Mouse (Mus musculus): ENCODE data around the gene Prdm16. TPM values are rescaled to one million over a fixed set of nuclear protein-coding genes. Genes with fewer than 3 reads are reported as not detected.
A peak's percentile ranks its signal among the peaks of the same experiment; 100 is the strongest.

Prdm16 gene
- polyA plus RNA-seq, 1 experiment from 2014 or later = 23.2 TPM

- Histone ChIP-seq H3K9me3 (replicated peaks; ENCODE audit: control insufficient read depth, low read length) (no peaks in the 10 kb centered on the region), H3K9ac (ENCODE audit: low read length) (no peak overlapping the region), H3K4me3 (replicated peaks; ENCODE audit: low read length) (no peak overlapping the region), H3K4me1 (ENCODE audit: control insufficient read depth, insufficient read depth, low read length) (peaks cover 59% of the 10 kb centered on the region), H3K36me3 (ENCODE audit: control insufficient read depth, insufficient read depth, low read length) (no peaks in the 10 kb centered on the region), H3K27me3 (ENCODE audit: control insufficient read depth, insufficient read depth, low read length) (no peaks in the 10 kb centered on the region), H3K27ac (ENCODE audit: low read length) (peak overlapping the region; percentile 92), H3K4me2 (ENCODE audit: low read depth, low read length) (no peak overlapping the region)
- peak; percentile 23; the same call in 1 of the 2 replicates for ATAC-seq (ENCODE audit: insufficient read depth, low FRiP score)
- 60% methylated on average over 5 of the region's 5 CpGs for WGBS
These were observed 140.2 kb downstream of the Prdm16 start for GRCm38 (mm10) chr4:154496522-154496921.

- Histone ChIP-seq H3K4me3 (replicated peaks; ENCODE audit: low read length) (no peak overlapping the region), H3K36me3 (ENCODE audit: control insufficient read depth, insufficient read depth, low read length) (no peaks in the 10 kb centered on the region), H3K27me3 (ENCODE audit: control insufficient read depth, insufficient read depth, low read length) (no peaks in the 10 kb centered on the region), H3K27ac (ENCODE audit: low read length) (no peak overlapping the region), H3K9ac (ENCODE audit: low read length) (no peak overlapping the region), H3K9me3 (replicated peaks; ENCODE audit: control insufficient read depth, low read length) (no peaks in the 10 kb centered on the region), H3K4me2 (ENCODE audit: low read depth, low read length) (no peak overlapping the region), H3K4me1 (ENCODE audit: control insufficient read depth, insufficient read depth, low read length) (peaks cover 36% of the 10 kb centered on the region)
- no peak for ATAC-seq (ENCODE audit: insufficient read depth, low FRiP score)
- WGBS = 50% methylated on average over 4 of the region's 4 CpGs
These were observed 142.7 kb downstream of the Prdm16 start for GRCm38 (mm10) chr4:154493996-154494395.

GRCm38 (mm10) chr4:154492714-154493121, 144.0 kb downstream of the Prdm16 start:
- Histone ChIP-seq H3K4me1 (ENCODE audit: control insufficient read depth, insufficient read depth, low read length) (peaks cover 32% of the 10 kb centered on the region), H3K4me3 (replicated peaks; ENCODE audit: low read length) (no peak overlapping the region), H3K27me3 (ENCODE audit: control insufficient read depth, insufficient read depth, low read length) (no peaks in the 10 kb centered on the region), H3K9me3 (replicated peaks; ENCODE audit: control insufficient read depth, low read length) (no peaks in the 10 kb centered on the region), H3K36me3 (ENCODE audit: control insufficient read depth, insufficient read depth, low read length) (no peaks in the 10 kb centered on the region), H3K27ac (ENCODE audit: low read length) (no peak overlapping the region), H3K9ac (ENCODE audit: low read length) (no peak overlapping the region), H3K4me2 (ENCODE audit: low read depth, low read length) (no peak overlapping the region)
- no peak for ATAC-seq (ENCODE audit: insufficient read depth, low FRiP score)
- 59% methylated on average over 11 of the region's 11 CpGs for WGBS

- H3K9ac ChIP-seq (ENCODE audit: low read length) = no peak overlapping the region
- H3K4me1 ChIP-seq (ENCODE audit: control insufficient read depth, insufficient read depth, low read length) = peaks cover 27% of the 10 kb centered on the region
- H3K36me3 ChIP-seq (ENCODE audit: control insufficient read depth, insufficient read depth, low read length) = no peaks in the 10 kb centered on the region
- H3K9me3 ChIP-seq (replicated peaks; ENCODE audit: control insufficient read depth, low read length) = no peaks in the 10 kb centered on the region
- WGBS = 68% methylated on average over 7 of the region's 7 CpGs
- no peak overlapping the region for H3K4me2 ChIP-seq (ENCODE audit: low read depth, low read length)
- no peak for ATAC-seq (ENCODE audit: insufficient read depth, low FRiP score)
- H3K27ac ChIP-seq (ENCODE audit: low read length) = no peak overlapping the region
- H3K27me3 ChIP-seq (ENCODE audit: control insufficient read depth, insufficient read depth, low read length) = no peaks in the 10 kb centered on the region
- H3K4me3 ChIP-seq (replicated peaks; ENCODE audit: low read length) = no peak overlapping the region
These were observed 144.4 kb downstream of the Prdm16 start for GRCm38 (mm10) chr4:154492268-154492667.

- Histone ChIP-seq H3K27ac (ENCODE audit: low read length) (no peak overlapping the region), H3K27me3 (ENCODE audit: control insufficient read depth, insufficient read depth, low read length) (no peaks in the 10 kb centered on the region), H3K9me3 (replicated peaks; ENCODE audit: control insufficient read depth, low read length) (no peaks in the 10 kb centered on the region), H3K4me1 (ENCODE audit: control insufficient read depth, insufficient read depth, low read length) (peaks cover 9% of the 10 kb centered on the region; the same call in 1 of the 2 replicates), H3K4me2 (ENCODE audit: low read depth, low read length) (no peak overlapping the region), H3K36me3 (ENCODE audit: control insufficient read depth, insufficient read depth, low read length) (no peaks in the 10 kb centered on the region), H3K4me3 (replicated peaks; ENCODE audit: low read length) (no peak overlapping the region), H3K9ac (ENCODE audit: low read length) (peak overlapping the region; percentile 27; the same call in 1 of the 2 replicates)
- WGBS = 36% methylated on average over 5 of the region's 5 CpGs
- no peak for ATAC-seq (ENCODE audit: insufficient read depth, low FRiP score)
These were observed 148.6 kb downstream of the Prdm16 start for GRCm38 (mm10) chr4:154488031-154488430.

- peaks cover 38% of the 10 kb centered on the region for H3K4me1 ChIP-seq (ENCODE audit: control insufficient read depth, insufficient read depth, low read length)
- H3K9me3 ChIP-seq (replicated peaks; ENCODE audit: control insufficient read depth, low read length) = no peaks in the 10 kb centered on the region
- no peak overlapping the region for H3K4me3 ChIP-seq (replicated peaks; ENCODE audit: low read length)
- no peak overlapping the region for H3K9ac ChIP-seq (ENCODE audit: low read length)
- no peaks in the 10 kb centered on the region for H3K36me3 ChIP-seq (ENCODE audit: control insufficient read depth, insufficient read depth, low read length)
- no peaks in the 10 kb centered on the region for H3K27me3 ChIP-seq (ENCODE audit: control insufficient read depth, insufficient read depth, low read length)
- WGBS = 75% methylated on average over 14 of the region's 14 CpGs
- 0 out of 2 replicates have a peak overlapping the region, but pooled peaks have one; percentile 58 for H3K27ac ChIP-seq (ENCODE audit: low read length)
- ATAC-seq (ENCODE audit: insufficient read depth, low FRiP score) = no peak
- H3K4me2 ChIP-seq (ENCODE audit: low read depth, low read length) = no peak overlapping the region
These were observed 154.0 kb downstream of the Prdm16 start for GRCm38 (mm10) chr4:154482695-154483094.

- H3K27ac ChIP-seq (ENCODE audit: low read length) = peak overlapping the region; percentile 58; the same call in 1 of the 2 replicates
- H3K9ac ChIP-seq (ENCODE audit: low read length) = no peak overlapping the region
- H3K27me3 ChIP-seq (ENCODE audit: control insufficient read depth, insufficient read depth, low read length) = no peaks in the 10 kb centered on the region
- H3K9me3 ChIP-seq (replicated peaks; ENCODE audit: control insufficient read depth, low read length) = no peaks in the 10 kb centered on the region
- no peak overlapping the region for H3K4me2 ChIP-seq (ENCODE audit: low read depth, low read length)
- no peaks in the 10 kb centered on the region for H3K36me3 ChIP-seq (ENCODE audit: control insufficient read depth, insufficient read depth, low read length)
- 33% methylated on average over 14 of the region's 14 CpGs for WGBS
- ATAC-seq (ENCODE audit: insufficient read depth, low FRiP score) = no peak
- H3K4me1 ChIP-seq (ENCODE audit: control insufficient read depth, insufficient read depth, low read length) = peaks cover 38% of the 10 kb centered on the region
- H3K4me3 ChIP-seq (replicated peaks; ENCODE audit: low read length) = no peak overlapping the region
These were observed 154.7 kb downstream of the Prdm16 start for GRCm38 (mm10) chr4:154481771-154482637.

GRCm38 (mm10) chr4:154480544-154481260, 156.0 kb downstream of the Prdm16 start:
- Histone ChIP-seq H3K4me2 (ENCODE audit: low read depth, low read length) (no peak overlapping the region), H3K27ac (ENCODE audit: low read length) (peak overlapping the region; percentile 64; the same call in 1 of the 2 replicates), H3K4me3 (replicated peaks; ENCODE audit: low read length) (no peak overlapping the region)

GRCm38 (mm10) chr4:154480143-154480542, 156.5 kb downstream of the Prdm16 start:
- peaks cover 38% of the 10 kb centered on the region for H3K4me1 ChIP-seq (ENCODE audit: control insufficient read depth, insufficient read depth, low read length)
- H3K4me3 ChIP-seq (replicated peaks; ENCODE audit: low read length) = no peak overlapping the region
- peaks cover 4% of the 10 kb centered on the region; the same call in 1 of the 2 replicates for H3K27me3 ChIP-seq (ENCODE audit: control insufficient read depth, insufficient read depth, low read length)
- peak overlapping the region; percentile 41; the same call in 1 of the 2 replicates for H3K9ac ChIP-seq (ENCODE audit: low read length)
- whole genome bisulfite sequencing = 50% methylated on average over 15 of the region's 15 CpGs
- peak overlapping the region; percentile 64 for H3K27ac ChIP-seq (ENCODE audit: low read length)
- no peaks in the 10 kb centered on the region for H3K36me3 ChIP-seq (ENCODE audit: control insufficient read depth, insufficient read depth, low read length)
- H3K4me2 ChIP-seq (ENCODE audit: low read depth, low read length) = no peak overlapping the region
- ATAC-seq (ENCODE audit: insufficient read depth, low FRiP score) = no peak
- no peaks in the 10 kb centered on the region for H3K9me3 ChIP-seq (replicated peaks; ENCODE audit: control insufficient read depth, low read length)

More at GRCm38 (mm10) chr4:154480544-154481260, 156.0 kb downstream of the Prdm16 start:
- H3K27me3 ChIP-seq (ENCODE audit: control insufficient read depth, insufficient read depth, low read length) = no peaks in the 10 kb centered on the region
- no peaks in the 10 kb centered on the region for H3K36me3 ChIP-seq (ENCODE audit: control insufficient read depth, insufficient read depth, low read length)
- peak overlapping the region; percentile 41; the same call in 1 of the 2 replicates for H3K9ac ChIP-seq (ENCODE audit: low read length)
- ATAC-seq (ENCODE audit: insufficient read depth, low FRiP score) = no peak
- H3K9me3 ChIP-seq (replicated peaks; ENCODE audit: control insufficient read depth, low read length) = no peaks in the 10 kb centered on the region
- WGBS = 48% methylated on average over 9 of the region's 9 CpGs
- H3K4me1 ChIP-seq (ENCODE audit: control insufficient read depth, insufficient read depth, low read length) = peaks cover 38% of the 10 kb centered on the region
